Mouse (Mus musculus) layer of hippocampus, adult 11-12 months (tissue): ENCODE data around the gene Wdr89.

Experiments used
- DNase-seq: peaks from one replicate; pipeline ENCODE4 v3.0.0; 2022; ENCODE audit warnings: low spot score

Gene Wdr89

GRCm38 (mm10) chr12:75615556-75615955 lies 53.8 kb downstream of the Wdr89 start:
- DNase-seq, result no peak

GRCm38 (mm10) chr12:75612711-75613110 lies 56.6 kb downstream of the Wdr89 start:
- DNase-seq, result no peak

- DNase-seq, result no peak
Observed at GRCm38 (mm10) chr12:75599490-75599889, 69.8 kb downstream of the Wdr89 start.

- no peak for DNase-seq
Observed at GRCm38 (mm10) chr12:75598988-75599387, 70.3 kb downstream of the Wdr89 start.

GRCm38 (mm10) chr12:75597707-75598106 lies 71.6 kb downstream of the Wdr89 start:
- DNase-seq, result no peak

GRCm38 (mm10) chr12:75596154-75597002 lies 73.0 kb downstream of the Wdr89 start, which contains the start of gene Ppp2r5e:
TSS of gene Ppp2r5e (minus strand) at chr12:75596245.
- peak; percentile 98 for DNase-seq

GRCm38 (mm10) chr12:75595291-75596153 lies 73.8 kb downstream of the Wdr89 start:
- DNase-seq, result no peak

GRCm38 (mm10) chr12:75594404-75594803 lies 74.9 kb downstream of the Wdr89 start:
- no peak for DNase-seq

- no peak for DNase-seq
Observed at GRCm38 (mm10) chr12:75593817-75594216, 75.5 kb downstream of the Wdr89 start.

- DNase-seq, result no peak
Observed at GRCm38 (mm10) chr12:75587501-75587900, 81.8 kb downstream of the Wdr89 start.

GRCm38 (mm10) chr12:75583776-75584175 lies 85.6 kb downstream of the Wdr89 start:
- no peak for DNase-seq
